Mouse (Mus musculus) testis, postnatal 14 days (tissue): ENCODE measurements around the gene Nr1h4.
A peak's percentile ranks its signal among the peaks of the same experiment; 100 is the strongest.

Experiments used
- DNase-seq: peaks from one replicate; pipeline ENCODE4 v3.0.0; 2021; ENCODE audit warnings: low spot score

The Nr1h4 gene

GRCm38 (mm10) chr10:89434509-89435210, 98.7 kb downstream of the Nr1h4 start:
- no peak for DNase-seq

DNA sequence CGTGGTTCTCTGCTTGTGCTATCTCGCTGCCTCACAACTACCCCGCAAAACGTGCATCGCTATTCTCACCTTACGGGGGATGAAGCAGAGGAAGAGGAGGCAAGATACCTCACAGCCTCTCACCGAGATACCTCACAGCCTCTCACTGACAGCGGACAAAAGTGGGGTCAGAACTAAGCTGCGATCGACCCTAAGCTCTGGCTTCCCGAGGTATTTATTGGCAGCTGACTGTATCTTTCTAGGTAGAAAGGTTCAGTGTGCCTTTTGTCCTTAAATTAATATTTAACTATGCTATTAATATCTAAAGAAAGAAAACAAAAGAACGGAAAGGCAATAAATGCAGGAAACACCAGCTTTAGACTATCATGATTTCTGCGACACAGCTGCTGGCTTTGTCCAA, 100.6 kb downstream of the Nr1h4 start:
- no peak for DNase-seq

- no peak for DNase-seq
Measured at GRCm38 (mm10) chr10:89430751-89431150, 102.6 kb downstream of the Nr1h4 start.

GRCm38 (mm10) chr10:89424800-89425393, 108.5 kb downstream of the Nr1h4 start:
- peak; percentile 74 for DNase-seq

DNA sequence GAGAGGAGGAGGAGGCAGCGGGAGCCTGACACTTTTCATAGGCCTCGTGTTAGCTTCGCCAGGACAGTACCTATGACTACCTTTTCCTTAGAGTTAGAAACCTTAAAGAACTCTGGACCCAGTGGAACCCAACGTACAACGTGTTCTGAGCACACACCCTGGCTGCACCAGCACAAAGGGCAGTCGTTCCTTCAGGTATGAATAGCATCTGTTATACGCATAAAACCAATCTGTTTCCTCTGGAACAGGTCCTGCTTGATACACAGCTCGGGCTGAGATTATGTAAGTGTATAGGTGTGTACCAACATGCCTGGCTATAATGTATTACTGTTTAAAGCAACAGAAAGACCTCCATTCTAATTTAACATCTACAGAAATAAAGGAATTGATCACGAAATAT, 109.2 kb downstream of the Nr1h4 start:
- no peak for DNase-seq

GRCm38 (mm10) chr10:89423164-89423778, 110.1 kb downstream of the Nr1h4 start:
- no peak for DNase-seq

DNA sequence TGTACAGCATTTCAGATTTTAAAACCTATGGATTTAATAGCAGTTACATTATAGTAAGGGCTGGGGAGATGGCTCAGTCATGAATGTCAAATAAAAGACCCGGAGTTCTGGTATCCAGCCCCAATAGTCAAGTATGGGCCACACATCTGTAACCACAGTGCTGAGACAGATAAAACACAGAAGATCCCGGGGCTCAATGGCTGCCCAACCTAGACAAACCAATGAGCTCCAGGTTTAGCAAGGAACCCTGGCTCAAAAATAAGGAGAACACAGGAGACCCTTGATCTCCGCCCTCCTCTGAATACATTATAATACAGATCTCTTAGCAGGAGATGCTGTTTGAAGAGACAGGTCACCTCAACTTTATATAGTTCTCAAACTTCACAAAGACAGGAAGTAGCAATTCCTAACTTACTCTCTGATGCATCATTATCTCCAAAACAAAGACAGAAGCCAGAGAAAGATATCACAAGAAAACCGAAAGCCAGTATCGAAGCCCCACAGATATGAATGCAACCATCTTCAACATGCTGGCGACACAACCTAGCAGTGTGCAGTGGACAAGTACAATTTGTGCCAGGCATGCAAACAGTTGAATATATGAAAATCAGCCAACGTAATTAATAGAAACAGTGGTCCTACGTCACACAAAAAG, 110.8 kb downstream of the Nr1h4 start:
- no peak for DNase-seq

DNA sequence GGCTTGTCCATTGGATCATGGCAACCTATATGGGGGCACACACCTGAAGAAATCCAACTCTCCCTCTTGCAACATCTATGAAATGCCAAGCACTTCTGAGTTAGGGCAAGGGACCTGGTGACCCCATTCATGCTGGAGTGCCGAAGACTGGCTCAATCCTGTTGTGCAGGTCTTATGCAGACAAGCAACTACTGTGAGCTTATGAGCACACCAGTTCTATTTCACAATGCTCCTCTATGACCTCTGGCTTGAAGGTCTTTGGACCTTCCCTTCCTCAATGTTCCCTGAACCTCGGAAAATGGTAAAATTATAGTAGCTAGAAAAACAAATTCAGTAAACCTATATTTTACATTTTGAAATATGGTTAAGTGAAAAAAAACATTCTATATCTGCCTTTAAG, 115.4 kb downstream of the Nr1h4 start:
- DNase-seq = no peak

GRCm38 (mm10) chr10:89415478-89415877, 117.9 kb downstream of the Nr1h4 start:
- no peak for DNase-seq

GRCm38 (mm10) chr10:89407551-89407950, 125.8 kb downstream of the Nr1h4 start:
- no peak for DNase-seq

DNA sequence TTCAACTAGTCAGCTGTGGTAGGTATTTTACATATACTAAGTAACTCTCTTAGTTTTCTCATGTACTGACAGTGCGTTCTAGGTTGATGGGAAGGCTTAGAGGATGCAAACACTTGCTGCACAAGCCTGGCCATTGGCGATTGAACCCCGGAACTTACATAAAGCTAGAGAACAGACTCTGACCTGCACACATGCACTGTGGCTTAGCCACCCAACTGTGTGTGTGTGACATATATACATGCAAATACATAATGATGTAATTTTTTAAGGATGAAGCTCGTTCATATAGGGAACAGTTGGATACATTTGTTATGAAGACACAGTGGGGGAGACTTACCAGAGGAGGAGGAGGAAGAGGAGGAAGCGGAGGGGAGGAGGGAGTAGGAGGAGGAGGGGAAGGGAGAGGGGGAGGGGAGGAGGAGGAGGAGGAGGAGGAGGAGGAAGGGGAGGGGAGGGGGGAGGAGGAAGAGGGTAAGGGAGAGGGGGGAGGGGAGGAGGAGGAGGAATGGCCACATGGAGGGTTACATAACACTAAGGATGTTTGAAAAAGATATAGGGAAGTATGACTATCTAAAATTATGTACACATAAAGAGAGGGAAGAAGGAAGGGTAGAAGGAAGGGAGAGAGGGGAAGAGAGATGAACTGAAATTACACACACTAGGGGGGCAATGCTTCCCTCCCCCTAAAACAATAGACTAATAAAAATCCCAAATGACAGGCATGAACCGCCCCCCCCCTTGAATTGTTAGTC, 126.5 kb downstream of the Nr1h4 start:
- no peak for DNase-seq

DNA sequence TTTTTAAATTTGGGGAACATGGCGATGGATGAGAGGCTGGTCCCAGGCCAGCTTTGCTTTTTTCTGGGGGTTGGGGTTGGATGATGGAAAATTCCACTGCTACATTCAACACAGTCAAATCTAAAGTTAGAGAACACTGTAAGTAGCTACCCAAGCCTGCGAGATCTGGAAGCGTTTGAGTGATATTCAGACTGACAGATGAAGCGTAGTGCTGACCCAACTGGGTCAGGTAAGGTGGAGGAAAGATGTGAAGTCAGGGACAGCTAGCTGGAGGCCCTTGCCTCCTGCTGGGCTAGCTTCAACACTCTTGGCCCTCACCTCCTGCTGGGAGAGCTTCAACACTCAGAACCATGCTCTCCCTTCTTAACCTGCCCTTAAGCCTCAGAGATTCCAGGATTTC, 128.4 kb downstream of the Nr1h4 start:
- DNase-seq = no peak
